Mouse (Mus musculus): ENCODE data around the gene Cntd1.

The Cntd1 gene

DNA sequence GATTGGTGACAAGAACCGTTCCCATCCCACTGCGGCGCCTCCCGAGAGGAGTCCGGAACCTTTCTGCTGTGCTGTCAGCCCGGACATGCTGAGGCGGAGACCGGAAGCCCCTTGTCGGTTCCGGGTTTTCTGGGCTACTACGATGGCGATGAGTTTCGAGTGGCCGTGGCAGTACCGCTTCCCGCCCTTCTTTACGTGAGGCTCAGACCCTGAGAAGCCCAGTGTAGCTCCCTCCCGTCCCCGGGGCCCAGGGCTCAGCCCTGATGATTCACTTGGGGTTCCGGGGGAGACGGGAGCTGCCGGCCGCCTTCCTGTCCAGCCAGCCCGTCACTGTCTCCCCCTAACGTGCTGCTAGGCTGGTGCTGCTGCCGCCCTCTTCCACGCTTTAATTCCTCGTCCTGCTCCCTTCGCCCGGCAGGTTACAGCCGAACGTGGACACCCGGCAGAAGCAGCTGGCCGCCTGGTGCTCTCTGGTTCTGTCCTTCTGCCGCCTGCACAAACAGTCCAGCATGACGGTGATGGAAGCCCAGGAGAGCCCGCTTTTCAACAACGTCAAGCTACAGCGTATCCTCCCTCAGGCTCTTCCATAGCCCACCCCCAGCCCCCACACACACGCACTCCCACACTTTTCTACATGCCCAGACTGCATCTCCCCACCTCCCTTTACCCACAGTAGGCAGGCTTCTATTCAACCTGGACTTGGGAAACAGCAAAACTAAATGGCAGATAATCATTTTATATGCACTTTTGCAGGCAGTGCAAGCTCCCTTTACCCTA lies 25.0 kb upstream of the Cntd1 start, which contains the start of gene Vps25:
Vps25 (plus strand) TSS at position 95 of the 777 bp plus-strand sequence.
- DNase-seq (ENCODE audit: extremely low read depth, insufficient read length, low spot score) = peak; percentile 88

DNA sequence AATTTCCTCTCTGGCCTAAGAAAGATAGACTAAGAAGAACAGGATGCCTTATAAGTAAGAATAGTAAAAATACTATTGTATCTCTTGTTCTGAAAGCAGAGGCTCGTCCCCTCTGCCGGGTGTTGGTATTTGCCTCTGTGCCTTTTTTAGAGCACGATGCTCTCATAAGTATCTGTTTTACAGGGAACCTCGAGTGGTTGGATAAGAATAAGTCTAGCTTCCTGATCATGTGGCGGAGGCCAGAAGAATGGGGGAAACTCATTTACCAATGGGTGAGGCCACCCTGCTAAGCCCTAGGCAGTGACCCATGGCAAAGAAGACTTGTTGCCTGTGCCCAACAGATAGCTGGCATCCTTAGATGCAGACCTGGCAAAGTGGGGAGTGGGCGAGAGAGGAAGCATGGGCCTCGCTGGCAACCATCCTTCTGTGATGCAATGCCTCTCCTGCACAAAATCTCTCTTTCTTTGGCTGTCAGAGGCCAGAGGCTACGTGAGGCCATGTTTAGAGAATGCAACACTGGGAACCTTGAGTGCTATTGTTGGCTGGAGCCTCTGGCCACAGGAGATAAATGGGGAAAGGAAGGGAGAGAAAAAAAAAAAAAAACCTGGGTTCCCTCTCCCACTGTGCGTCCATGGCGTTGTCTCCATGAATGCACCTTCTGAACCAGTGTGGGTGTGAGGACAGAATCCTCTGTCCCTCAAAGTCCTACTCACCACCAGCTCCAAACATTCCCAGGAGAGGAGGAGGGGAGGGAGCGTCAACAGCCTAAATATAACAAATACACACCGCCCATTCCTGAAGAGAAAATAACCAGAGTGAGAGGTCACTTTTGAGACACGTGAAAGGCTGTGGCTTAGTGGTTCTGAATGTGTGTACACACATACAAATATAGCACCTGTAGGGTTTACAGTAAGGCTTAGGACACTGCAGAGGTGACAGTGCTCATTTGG lies 22.7 kb upstream of the Cntd1 start:
- no peak for DNase-seq (ENCODE audit: extremely low read depth, insufficient read length, low spot score)

DNA sequence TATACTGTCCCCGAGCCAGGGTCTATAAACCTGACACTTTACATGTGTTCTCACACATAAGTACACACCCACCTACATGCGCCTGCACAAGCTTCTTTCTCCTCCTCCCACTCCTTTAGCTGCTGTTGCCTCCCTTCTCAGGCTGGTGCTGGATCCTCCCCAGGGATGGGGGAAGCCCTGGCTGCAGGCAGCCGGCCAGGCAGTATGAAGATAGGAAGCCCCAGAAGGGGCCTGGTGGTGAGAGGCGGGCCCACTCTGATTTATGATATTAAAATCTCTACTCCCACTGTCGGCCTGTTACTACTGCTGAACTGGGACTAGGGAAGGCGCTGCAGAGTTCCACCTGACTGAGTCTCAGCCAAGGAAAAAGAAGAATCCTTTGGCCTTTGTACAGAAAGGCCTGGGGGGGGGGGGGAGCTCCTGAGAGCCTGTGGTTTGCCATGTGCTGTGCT lies 19.5 kb upstream of the Cntd1 start:
- no peak for DNase-seq (ENCODE audit: extremely low read depth, insufficient read length, low spot score)

DNA sequence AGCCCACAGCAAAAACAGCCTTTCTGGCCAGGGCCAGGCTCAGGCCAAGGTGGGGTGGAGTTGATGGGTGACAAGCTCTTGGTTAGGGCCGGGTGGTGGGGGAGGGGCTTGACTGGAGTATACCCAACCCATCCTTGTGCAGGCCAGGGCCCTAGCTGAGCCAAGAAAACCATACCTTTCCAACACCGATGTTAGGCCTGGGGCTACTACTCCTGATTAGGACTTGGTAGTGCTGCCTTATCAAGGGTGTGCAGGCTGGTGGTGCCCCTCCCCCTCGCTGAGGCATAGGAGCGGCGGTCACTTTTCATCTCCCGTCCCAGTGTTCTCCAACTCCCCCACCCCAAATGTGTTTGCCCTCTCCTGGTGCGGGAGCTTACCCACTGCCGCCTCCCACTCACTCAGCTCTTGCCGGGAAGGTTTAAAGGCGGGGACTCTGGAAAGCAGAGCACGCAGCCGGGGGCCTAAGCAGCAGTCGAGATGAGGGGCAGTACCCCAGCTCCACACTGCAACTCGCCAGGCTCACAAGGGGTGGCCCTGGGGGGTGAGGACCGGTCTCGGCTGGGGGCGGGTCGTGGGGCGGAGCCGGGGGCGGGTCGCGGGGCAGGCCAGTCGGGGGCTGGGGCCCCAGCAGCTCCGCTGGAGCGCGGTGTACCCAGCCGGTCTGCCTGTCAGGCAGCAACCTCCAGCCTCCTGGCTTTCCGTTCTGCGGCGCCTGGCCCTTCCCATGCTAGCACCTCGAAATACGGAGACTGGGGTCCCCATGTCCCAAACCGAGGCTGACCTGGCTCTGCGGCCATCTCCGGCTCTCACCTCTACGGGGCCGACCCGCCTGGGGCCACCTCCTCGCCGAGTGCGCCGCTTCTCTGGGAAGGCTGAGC lies 18.6 kb upstream of the Cntd1 start, which contains the start of gene Wnk4:
Wnk4 (plus strand) TSS at position 620 of the 878 bp plus-strand sequence.
- DNase-seq (ENCODE audit: extremely low read depth, insufficient read length, low spot score) = no peak

DNA sequence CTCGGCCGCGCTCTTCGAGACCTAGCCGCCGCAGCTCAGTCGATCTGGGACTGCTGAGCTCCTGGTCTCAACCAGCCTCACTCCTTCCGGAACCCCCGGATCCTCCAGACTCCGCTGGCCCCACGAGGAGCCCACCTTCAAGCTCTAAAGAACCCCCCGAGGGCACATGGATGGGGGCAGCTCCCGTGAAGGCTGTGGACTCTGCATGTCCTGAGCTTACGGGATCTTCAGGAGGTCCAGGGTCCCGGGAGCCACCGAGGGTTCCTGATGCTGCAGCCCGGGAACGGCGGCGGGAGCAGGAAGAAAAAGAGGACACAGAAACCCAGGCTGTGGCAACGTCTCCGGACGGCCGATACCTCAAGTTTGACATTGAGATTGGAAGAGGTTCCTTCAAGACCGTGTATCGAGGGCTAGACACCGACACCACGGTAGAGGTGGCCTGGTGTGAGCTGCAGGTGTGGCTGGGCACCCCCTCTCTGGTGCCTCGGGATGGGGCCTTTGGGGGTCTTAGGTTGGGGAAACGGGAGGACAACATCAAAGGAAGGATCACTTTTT lies 17.9 kb upstream of the Cntd1 start:
- no peak for DNase-seq (ENCODE audit: extremely low read depth, insufficient read length, low spot score)

DNA sequence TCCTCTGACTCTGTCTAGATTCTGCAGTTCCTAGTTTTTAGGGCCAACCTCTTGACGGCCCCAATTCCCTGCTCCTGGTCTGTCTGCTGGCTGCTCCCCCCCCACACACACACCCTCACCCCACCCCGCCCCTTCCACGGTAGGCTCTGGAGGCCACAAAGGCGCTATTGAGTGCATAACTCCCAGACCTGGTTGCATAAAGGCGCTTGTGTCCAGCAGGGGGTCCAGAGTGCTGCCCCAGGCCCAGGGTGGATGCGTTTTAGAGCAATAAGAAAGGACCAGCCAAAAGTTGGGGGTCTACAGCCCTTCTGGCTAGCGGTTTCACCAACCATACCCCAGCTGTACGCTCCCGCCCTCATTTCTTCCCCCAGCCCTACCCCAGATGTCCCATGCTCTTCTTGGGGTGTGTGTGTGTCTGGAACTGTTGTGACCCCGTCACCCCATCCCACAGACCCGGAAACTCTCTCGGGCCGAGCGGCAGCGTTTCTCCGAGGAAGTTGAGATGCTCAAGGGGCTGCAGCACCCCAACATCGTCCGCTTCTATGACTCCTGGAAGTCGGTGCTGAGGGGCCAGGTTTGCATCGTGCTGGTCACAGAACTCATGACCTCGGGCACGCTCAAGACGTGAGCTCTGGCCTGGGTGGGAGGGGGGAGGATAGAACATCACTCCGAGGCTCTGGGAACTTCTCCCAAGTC lies 16.4 kb upstream of the Cntd1 start:
- no peak for DNase-seq (ENCODE audit: extremely low read depth, insufficient read length, low spot score)

DNA sequence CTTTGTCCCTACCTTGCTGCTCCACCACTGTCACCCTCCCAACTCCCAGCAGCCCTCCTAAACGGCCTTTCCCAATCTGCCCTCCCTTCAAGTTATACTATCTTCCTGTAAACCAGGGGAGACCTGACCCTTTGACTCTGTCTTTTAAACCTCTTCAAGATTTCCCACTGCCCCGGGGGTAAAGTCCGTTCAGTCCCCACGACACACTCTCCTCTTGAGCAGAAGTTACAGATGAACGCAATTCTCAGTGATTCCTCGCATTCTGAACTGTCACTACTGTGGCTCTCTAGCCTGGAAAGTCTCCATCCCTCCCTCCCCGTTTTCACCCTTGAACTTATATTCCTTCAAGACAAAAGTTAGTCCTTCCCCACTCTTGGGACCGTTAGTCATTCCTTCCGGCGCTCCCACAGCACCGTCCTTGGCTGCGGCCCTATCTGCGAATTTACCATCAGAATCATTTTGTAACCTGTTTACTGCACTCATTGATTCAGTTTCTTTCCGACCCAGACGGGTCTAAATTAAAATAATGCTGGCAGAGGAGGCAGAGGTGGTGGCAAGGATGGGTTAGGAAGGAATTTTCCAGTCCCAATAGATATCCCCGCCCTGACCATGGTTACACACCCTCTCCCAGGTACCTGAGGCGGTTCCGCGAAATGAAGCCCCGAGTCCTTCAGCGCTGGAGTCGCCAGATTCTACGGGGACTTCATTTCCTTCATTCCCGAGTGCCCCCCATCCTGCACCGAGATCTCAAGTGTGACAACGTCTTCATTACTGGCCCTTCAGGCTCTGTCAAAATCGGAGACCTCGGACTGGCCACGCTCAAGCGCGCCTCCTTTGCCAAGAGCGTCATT lies 15.4 kb upstream of the Cntd1 start:
- DNase-seq (ENCODE audit: extremely low read depth, insufficient read length, low spot score) = no peak

DNA sequence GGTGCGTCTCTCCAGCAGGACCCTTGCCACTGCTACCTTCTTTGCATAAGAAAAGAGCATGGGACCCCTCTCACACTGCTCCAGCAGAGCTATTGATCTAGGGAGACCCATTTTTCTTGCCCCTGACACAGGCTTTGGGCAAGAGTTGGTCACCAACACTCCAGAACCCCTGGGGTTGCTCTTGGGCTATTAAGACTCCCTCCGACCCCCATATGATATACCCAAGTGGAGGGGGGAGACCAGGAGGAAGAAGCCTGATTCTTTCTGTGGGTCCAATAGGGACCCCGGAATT lies 14.9 kb upstream of the Cntd1 start:
- no peak for DNase-seq (ENCODE audit: extremely low read depth, insufficient read length, low spot score)

DNA sequence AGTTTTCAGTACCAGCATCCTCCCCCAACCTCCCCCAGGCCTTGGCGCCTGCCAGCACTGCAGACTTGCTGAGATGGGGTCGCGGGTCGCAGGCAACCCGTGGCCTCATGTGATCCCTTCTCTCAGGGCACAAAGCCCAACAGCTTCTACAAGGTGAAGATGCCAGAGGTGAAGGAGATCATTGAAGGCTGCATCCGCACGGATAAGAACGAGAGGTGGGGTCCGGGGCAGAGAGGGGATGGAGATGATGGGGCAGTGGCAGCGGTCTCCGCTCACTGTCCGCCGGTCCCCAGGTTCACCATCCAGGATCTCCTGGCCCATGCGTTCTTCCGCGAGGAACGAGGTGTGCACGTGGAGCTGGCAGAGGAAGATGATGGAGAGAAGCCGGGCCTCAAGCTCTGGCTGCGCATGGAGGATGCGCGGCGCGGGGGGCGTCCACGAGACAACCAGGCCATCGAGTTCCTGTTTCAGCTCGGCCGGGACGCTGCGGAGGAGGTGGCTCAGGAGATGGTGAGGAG lies 13.8 kb upstream of the Cntd1 start:
- no peak for DNase-seq (ENCODE audit: extremely low read depth, insufficient read length, low spot score)

DNA sequence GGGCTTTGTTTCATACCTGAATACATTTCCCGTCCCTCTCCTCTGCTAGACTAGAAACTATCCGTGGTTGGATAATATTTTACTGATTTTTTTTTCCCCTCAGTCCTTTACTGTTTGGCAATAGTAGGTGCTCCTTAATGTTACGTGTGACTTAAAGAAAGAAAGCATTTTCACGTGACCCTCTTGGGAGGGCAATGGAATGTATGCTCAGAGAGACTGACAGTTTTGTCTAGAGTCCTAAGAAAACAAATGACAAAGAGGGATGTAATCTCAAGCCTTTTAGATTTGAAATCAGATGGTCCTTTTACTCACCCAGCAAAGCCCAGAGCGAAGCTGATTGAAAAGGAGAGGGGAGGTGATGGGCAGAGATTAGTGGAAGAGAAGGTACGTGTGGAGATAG lies 12.9 kb upstream of the Cntd1 start:
- DNase-seq (ENCODE audit: extremely low read depth, insufficient read length, low spot score) = no peak

DNA sequence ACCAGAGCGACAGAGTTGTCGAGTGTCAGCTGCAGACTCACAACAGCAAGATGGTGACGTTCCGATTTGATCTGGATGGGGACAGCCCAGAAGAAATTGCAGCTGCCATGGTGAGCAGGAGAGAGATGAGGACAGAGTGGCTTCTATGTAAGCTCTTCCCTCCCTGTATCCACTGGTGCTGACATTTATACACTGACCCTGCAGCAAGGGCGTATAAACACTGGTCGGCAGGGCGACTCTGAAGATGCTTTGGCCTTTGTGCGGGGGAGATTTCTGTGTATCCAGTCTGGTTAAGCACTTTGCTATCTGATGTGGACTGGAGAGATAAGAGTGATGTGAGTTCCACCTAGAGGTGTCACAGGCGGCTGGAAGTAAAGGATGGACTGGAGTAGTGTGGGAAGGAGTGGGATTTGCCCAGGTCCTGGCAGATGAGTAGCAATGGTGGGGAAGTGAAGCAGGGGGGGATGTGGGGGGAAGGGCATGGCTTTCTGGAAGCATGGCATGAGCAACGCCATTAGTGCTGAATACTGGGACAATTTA lies 9.2 kb upstream of the Cntd1 start:
- no peak for DNase-seq (ENCODE audit: extremely low read depth, insufficient read length, low spot score)

DNA sequence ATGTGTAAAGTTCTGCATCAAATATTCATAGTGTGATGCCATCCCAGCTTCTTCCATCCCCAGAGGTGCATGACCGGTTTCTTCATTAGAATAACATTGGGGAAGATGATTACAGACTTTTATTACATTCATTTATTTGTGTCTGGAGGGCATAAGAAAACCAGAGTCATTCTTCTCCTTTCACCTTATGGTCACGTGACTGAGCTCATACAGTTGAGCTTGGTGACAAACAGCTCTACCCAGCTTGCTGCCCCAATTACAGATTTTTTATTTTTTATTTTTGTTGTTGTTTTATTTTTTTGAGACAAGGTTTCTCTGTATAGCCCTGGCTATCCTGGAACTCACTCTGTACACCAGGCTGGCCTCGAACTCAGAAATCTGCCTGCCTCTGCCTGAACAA lies 6.4 kb upstream of the Cntd1 start:
- no peak for DNase-seq (ENCODE audit: extremely low read depth, insufficient read length, low spot score)

DNA sequence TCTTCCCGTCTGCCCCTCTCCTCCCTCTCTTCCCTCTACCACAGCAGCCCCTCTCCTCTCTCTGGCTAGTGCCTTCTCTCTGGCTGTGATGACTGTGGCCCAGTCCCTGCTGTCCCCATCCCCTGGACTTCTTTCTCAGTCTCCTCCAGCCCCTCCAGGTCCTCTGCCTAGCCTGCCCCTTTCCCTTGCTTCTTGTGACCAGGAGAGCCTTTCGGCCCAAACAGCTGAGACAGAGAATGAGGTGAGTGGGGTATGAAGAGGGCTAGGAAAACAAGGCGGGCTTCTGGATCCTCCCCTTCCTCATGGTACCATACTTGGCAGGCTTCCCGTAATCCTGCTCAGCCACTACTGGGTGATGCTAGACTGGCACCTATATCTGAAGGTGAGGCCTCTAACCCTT lies 3.5 kb upstream of the Cntd1 start:
- DNase-seq (ENCODE audit: extremely low read depth, insufficient read length, low spot score) = no peak

DNA sequence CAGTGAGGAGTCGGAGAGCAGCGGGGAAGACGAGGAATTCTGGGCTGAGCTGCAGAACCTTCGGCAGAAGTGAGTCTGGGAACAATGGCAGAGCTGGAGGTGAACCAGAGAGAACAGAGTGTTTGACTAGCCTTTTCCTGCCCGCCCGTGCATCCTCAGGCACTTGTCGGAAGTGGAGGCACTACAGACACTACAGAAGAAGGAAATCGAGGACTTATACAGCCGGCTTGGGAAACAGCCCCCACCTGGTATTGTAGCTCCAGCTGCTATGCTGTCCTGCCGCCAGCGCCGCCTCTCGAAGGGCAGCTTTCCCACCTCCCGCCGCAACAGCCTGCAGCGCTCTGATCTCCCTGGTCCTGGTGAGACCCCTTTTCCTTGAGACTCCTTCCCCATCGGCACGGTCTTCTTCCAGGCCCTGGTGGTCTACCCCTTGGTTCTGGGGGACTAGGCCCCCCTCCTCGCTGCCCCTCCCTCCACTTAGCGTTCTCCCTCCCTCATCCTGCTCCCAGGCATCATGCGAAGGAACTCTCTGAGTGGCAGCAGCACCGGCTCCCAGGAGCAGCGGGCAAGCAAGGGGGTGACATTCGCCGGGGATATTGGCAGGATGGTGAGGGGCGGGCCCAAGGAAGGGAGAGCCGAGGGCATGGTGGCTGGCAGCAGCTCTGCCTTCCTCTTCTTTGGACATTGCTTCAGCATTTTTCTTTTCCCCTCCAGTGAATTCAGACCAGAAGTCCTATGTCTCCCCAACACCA lies 2.3 kb upstream of the Cntd1 start:
- DNase-seq (ENCODE audit: extremely low read depth, insufficient read length, low spot score) = no peak

DNA sequence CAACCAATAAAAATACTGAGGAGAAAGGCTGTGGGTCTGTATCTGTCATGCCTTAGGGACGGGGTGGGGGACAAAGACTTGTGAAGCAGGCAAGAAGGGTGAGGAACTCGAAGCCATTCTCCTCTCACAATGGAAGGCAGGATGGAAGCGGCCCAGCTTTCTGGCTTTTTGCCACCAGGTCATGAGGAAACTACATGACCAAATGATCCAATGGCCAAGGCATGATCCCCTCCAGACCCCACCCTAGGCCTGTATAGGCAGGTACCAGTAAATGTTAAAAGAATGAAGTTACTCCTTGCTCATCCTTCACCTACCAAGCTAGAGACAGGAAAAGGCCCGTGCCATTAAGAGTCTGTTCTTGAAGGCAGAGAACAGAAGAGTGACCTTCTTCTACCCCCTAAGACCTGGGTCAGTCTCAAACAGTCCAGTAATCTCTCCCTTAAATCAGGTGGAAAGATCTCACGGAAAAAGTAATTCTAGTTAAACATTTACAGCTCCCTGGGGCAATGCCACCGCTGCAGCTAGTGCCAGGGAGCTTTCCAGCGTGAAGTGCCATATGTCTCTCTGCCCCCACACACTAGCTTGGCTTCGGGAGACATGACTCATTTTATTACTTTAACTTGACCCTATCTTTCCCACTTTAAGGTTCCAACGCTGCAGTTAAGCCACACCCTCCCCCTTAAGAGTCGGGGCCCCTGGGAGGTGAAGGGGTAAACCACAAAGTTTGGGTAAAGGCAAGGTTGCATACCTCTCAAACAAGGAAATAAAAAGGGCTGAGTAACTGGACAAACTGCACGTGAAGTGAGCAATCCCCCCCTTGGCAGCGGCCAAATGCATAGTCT lies 1.2 kb upstream of the Cntd1 start:
- peak; percentile 66 for DNase-seq (ENCODE audit: extremely low read depth, insufficient read length, low spot score)

DNA sequence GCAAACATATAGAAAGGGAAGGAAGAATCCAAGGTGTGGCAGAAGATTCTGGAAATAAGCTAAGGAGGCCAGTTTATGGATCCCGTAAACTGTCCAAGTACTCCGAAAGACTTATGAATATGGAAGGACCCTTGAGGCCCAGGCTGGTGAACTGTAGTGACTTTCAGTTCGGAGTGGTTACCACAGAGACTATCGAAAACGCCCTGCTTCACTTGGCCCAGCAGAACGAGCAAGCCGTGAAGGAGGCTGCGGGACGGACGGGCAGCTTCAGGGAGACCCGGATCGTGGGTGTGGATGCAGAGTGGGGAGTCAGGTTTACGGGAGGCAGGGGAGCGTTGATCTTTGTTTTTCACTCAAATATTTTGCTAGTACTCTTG lies 369 bp downstream of the Cntd1 start:
- DNase-seq (ENCODE audit: extremely low read depth, insufficient read length, low spot score) = no peak

DNA sequence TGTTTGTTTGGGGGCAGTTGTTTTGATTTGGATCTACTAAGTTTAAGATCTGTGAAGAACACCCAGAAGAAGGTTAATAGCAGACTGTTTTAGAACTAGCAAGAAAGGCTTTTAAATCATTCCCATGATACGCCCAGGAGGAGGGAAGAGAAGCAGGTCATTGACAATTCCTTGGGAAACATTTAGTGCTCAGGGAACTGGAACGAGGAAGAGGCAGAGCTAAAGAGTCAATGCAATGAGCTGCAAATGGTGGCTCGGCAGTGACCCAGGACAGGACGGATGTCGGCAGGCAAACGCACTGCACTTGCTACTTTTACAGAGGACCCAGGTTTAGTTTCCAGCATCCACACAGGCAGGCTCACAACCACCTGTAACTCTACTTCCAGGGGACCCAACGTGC lies 2.0 kb downstream of the Cntd1 start:
- no peak for DNase-seq (ENCODE audit: extremely low read depth, insufficient read length, low spot score)

All from 3134 (cell line).